Mouse (Mus musculus): ENCODE results near the gene Neb.

- TF ChIP-seq CTCF (IDR thresholded peaks at IDR 0.05) (no peak), EP300 (IDR thresholded peaks at IDR 0.05) (no peak)
Measured at GRCm38 (mm10) chr2:52204992-52205391, 173.3 kb downstream of the Neb start.
